Mouse (Mus musculus) embryonic fibroblast, embryonic 13.5 days (primary cell): ENCODE results near the gene Gps2.

ENCODE experiments used
- CTCF ChIP-seq: IDR thresholded peaks from 2 replicates; pipeline ENCODE4 v1.5.1; 2011; ENCODE audit warnings: mild to moderate bottlenecking, control low read depth, low read length, moderate library complexity, borderline replicate concordance; ENCODE audit not compliant: insufficient read depth
- POLR2A ChIP-seq: IDR thresholded peaks from 2 replicates; pipeline ENCODE4 v1.6.1; 2011; ENCODE audit warnings: low read depth, mild to moderate bottlenecking, control low read depth, low read length, moderate library complexity

- TF ChIP-seq CTCF (no peak), POLR2A (0 out of 2 replicates have a peak, but pooled peaks have one; percentile 49)
Observed at GRCm38 (mm10) chr11:69919661-69920265, 6.1 kb downstream of the Gps2 start.
